Mouse (Mus musculus): ENCODE measurements around the gene Gm21637. TPM values are rescaled to one million over a fixed set of nuclear protein-coding genes. Genes with fewer than 3 reads are reported as not detected.
"Not testable (repeated sequence)": the region's sequence is repeated elsewhere in the genome, so short reads cannot be mapped to it uniquely, and the experiment has no call there.

Gm21637 gene
- total RNA-seq (2015; ENCODE audit: low replicate concordance) (not detected in 2 replicates), total RNA-seq (2017; ENCODE audit: low replicate concordance) (not detected in 2 replicates)

- not testable (repeated sequence) for ATAC-seq (replicated peaks; ENCODE audit: low FRiP score, poor library complexity, severe bottlenecking)
These were observed at the start of gene Gm21637 for GRCm38 (mm10) chrX:31961744-31962143. Gene Gm21637, plus strand, starts transcription at chrX:31962044.

Other genes with a start within 250 kb of the Gm21637 start
- gene Btbd35f25, start 244.9 kb upstream of the Gm21637 start, total RNA-seq (2015; ENCODE audit: low replicate concordance), result not detected in 2 replicates
- not detected in 2 replicates for gene Btbd35f25, start 244.9 kb upstream of the Gm21637 start, total RNA-seq (2017; ENCODE audit: low replicate concordance)
- gene Btbd35f22, start 85.8 kb downstream of the Gm21637 start, total RNA-seq (2015; ENCODE audit: low replicate concordance), result not detected in 2 replicates
- not detected in 2 replicates for gene Btbd35f22, start 85.8 kb downstream of the Gm21637 start, total RNA-seq (2017; ENCODE audit: low replicate concordance)

Measured in erythroid progenitor cell, adult 5-6 weeks (primary cell).